Mouse (Mus musculus) central nervous system, embryonic 11.5 days (tissue): Measurements from ENCODE around the gene Plekha6. TPM values are rescaled to one million over a fixed set of nuclear protein-coding genes. Genes with fewer than 3 reads are reported as not detected.

Experiments
- polyA plus RNA-seq: library from polyadenylated mRNA; depleted of rRNA; stranded (reverse); fragments of >200 nt; gene quantifications from 2 replicates; pipeline ENCODE4 v1.2.3, GENCODE M21; 2012; rRNA removed

Gene Plekha6
- 34.2 and 52.2 TPM in 2 replicates for polyA plus RNA-seq

GRCm38 (mm10) chr1:133163820-133164431 is at the start of gene Plekha6:
Gene Plekha6 (plus strand): TSS chr1:133164210.

GRCm38 (mm10) chr1:133130638-133131560 is 33.1 kb upstream of the Plekha6 start, which contains the start of gene Ppp1r15b:
Gene Ppp1r15b (plus strand): TSS chr1:133131143.

GRCm38 (mm10) chr1:133309652-133310267 is 145.8 kb downstream of the Plekha6 start, which contains the start of gene Golt1a:
Gene Golt1a (plus strand): TSS chr1:133309800.

GRCm38 (mm10) chr1:133321267-133321925 is 157.4 kb downstream of the Plekha6 start, which contains the start of gene Kiss1:
Gene Kiss1 (plus strand): TSS chr1:133321875.

GRCm38 (mm10) chr1:133350210-133350609 is 186.2 kb downstream of the Plekha6 start, which contains the start of gene Ren1:
Gene Ren1 (plus strand): TSS chr1:133350510.

Other genes with a start within 250 kb of the Plekha6 start
- 103 and 122 TPM in 2 replicates for gene Mdm4, start 133.6 kb upstream of the Plekha6 start, polyA plus RNA-seq
- gene Pik3c2b, start 118.5 kb upstream of the Plekha6 start, polyA plus RNA-seq = 22.9 and 26.5 TPM in 2 replicates
- 36.6 and 37.6 TPM in 2 replicates for gene Ppp1r15b, start 33.1 kb upstream of the Plekha6 start, polyA plus RNA-seq
- 0.10 and 0.14 TPM in 2 replicates for gene Golt1a, start 145.6 kb downstream of the Plekha6 start, polyA plus RNA-seq
- gene Kiss1, start 157.7 kb downstream of the Plekha6 start, polyA plus RNA-seq = not detected in 2 replicates
- 0.05 and 0.09 TPM in 2 replicates for gene Ren1, start 186.3 kb downstream of the Plekha6 start, polyA plus RNA-seq
- 1.7 and 2.5 TPM in 2 replicates for gene Etnk2, start 199.4 kb downstream of the Plekha6 start, polyA plus RNA-seq